Mouse (Mus musculus) adipocyte (in vitro differentiated cells): ENCODE measurements at regions not wholly inside any gene's neighbourhood (a gene's known extent, or its start where the extent isn't known, plus 50 kb on each side); places are given as distances from the start of the nearest gene placed in this dataset.
"Not testable (repeated sequence)": the region's sequence is repeated elsewhere in the genome, so short reads cannot be mapped to it uniquely, and the experiment has no call there.

Experiments used
- DNase-seq: peaks from one replicate; pipeline ENCODE4 v3.0.0-alpha.2; 2016; ENCODE audit warnings: low spot score

DNA sequence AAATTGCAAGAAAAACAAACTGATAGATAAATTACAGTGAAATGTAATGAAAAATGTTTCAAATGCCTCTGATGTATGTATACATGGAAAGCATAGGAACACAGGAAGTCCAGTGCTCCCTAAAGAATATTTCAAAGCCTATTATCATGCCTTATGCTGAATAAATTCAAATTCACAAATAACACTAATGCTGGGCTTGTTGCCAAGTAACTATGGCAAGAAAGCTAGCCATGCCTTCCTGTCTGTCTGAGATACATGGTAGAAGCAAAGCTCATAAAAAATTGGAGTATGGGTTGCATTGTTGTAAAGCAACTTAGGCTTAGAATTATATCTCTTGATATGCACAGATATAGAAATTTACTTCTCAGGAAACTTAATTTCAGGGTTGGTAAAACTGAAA lies 315.8 kb upstream of the Klf6 start:
- peak; percentile 24 for DNase-seq

DNA sequence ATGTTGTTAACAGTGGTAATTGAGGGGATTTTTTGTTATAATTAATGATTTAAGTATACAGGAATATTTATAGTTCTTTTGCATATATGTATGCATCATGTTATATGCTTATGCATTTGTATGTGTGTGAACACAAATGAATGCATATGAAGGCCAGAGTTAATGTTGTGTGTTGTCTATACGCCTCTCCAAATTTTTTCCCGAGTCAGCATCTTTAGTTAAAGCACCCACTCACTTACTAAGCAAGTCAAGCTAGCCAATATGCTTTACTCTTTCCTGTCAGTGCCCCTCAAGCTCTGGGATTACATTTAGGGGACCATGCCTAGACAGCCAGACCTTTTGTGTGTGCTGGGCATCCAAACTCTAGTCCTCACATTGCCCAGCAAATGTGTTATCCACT lies 315.3 kb upstream of the Klf6 start:
- no peak for DNase-seq

DNA sequence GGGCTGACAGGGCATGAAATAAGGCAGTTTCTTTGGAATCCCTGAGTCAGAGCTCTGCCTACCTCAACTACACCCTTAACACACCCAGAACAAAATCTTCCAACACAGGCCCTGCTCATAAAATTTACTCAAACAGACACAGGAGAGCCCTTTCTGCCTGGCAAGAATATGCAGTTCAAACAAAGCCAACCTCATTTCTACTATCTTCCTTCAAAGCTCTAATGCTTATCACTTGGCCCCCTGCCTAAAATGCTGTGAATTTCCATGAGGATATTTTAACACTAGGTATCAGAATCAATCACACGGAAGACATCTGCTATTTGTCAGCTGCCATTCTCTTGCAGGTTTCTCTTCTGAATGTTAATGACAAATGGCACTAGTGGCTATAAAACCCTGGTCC lies 314.3 kb upstream of the Klf6 start:
- no peak for DNase-seq

- no peak for DNase-seq
Observed at GRCm38 (mm10) chr13:5548768-5549167, 312.5 kb upstream of the Klf6 start.

GRCm38 (mm10) chr13:5549175-5549574 lies 312.1 kb upstream of the Klf6 start:
- DNase-seq, result no peak

DNA sequence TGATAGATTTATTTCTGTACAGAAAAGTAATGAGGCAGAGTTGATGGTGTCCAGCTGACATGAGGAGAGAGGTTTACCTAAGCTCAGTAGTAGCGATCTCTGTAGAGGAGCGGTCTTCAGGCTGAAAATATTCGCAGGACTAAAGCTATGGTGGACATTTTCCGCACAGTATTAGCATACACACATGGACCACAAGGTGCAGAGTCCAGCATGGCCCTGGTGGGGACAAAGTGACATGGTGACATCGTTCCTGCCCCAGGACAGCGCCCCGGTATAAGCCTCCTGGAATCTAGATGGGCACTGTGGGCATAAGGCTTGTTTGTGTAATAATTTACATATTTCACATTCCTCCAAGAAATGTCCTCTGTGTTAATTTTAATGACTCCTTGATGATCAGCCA lies 311.5 kb upstream of the Klf6 start:
- DNase-seq, result no peak

- no peak for DNase-seq
Observed at GRCm38 (mm10) chr13:5550354-5550753, 310.9 kb upstream of the Klf6 start.

DNA sequence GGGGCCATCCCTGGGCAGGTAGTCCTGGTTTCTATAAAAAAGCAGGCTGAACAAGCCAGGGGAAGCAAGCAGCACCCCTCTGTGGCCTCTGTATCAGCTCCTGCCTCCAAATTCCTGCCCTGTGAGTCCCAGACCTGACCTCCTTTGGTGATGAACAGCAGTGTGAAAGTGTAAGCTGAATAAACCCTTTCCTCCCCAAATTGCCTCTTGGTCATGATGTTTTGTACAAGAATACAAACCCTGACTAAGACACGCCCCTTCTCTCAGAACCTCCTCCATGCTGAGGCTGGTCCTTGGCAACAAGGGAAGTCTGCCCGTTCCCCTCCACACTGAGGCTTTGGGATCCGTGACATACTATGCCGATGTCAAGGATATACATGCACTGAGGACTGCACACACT lies 310.2 kb upstream of the Klf6 start:
- no peak for DNase-seq

GRCm38 (mm10) chr13:5553461-5553860 lies 307.8 kb upstream of the Klf6 start:
- DNase-seq, result no peak

DNA sequence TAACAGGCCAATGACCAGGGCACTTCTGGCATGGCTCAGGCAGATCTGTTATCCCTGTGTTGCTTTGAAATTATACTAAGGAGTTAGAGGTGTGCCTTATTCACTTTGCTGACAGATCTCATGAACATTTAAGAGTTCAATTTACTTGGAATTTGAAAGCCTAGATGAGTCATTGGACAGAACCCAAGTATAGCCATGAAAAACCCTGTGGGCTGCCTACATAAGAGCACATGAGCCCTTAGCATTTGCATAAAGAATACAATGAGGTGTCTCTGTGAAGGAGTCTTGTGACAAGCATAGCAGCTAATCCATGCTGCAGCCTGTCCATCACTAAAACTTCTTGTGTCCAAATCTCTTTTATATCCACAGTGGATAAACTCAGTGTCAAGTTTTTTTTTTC lies 303.2 kb upstream of the Klf6 start:
- no peak for DNase-seq

DNA sequence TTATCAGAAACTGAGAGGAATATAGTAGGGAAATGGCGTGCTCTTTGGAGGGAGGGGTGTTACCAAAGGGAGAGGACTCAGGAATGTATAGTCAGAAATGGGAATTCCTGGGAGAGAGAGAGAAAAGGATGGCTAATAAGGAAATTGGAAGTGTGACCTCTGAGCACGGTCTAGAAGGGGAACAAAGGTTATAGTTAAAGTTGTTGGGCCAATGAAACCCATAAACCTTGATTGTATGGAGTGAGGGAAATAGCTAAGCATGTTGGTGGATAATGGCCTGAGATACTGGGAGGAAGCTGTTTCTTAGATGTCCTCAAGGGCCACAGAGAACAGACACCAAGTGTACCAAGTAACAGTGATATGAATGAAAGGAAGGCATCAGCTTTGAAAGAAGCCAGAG lies 294.8 kb upstream of the Klf6 start:
- DNase-seq, result no peak

GRCm38 (mm10) chr13:5566896-5567295 lies 294.4 kb upstream of the Klf6 start:
- peak; percentile 91 for DNase-seq

DNA sequence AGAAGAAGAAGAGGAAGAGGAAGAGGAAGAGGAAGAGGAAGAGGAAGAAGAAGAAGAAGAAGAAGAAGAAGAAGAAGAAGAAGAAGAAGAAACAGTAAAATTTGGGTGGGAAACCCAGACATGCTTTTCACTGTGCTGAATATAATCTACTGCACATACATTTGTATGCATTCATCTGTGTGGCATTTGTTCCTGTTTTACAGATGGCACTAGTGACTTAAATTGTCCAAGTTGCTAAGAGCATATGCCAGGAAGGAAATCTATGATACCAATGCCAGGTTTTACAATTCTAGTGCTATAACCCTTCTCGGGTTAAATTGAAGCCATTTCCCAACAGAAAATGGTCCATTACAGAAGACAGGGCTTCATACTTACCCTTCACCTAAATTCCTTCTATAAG lies 291.7 kb upstream of the Klf6 start:
- DNase-seq, result no peak

DNA sequence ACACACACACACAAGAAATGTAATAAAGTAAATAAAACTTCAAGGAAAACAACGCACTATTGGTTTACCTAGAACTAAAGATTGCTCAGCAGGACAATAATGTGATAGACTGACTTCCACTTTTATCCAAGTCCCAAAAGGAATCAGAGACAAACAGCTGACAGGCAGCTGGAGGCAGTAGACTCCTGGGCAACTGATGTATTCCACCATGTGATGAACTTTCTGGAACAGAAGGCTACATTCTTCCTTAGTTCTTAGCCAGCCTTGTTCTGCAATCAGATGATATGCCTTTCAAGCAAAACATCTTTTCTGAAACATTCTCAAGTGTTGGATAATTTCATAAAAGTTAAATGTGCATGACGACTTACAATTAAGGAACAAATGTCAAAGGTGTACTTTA lies 290.9 kb upstream of the Klf6 start:
- DNase-seq, result peak; percentile 55

GRCm38 (mm10) chr13:5576568-5576967 lies 284.7 kb upstream of the Klf6 start:
- DNase-seq, result no peak

- not testable (repeated sequence) for DNase-seq
Observed at GRCm38 (mm10) chr13:5583681-5584080, 277.6 kb upstream of the Klf6 start.

- no peak for DNase-seq
Observed at GRCm38 (mm10) chr13:5587196-5587595, 274.1 kb upstream of the Klf6 start.

GRCm38 (mm10) chr13:5591286-5591685 lies 270.0 kb upstream of the Klf6 start:
- no peak for DNase-seq

DNA sequence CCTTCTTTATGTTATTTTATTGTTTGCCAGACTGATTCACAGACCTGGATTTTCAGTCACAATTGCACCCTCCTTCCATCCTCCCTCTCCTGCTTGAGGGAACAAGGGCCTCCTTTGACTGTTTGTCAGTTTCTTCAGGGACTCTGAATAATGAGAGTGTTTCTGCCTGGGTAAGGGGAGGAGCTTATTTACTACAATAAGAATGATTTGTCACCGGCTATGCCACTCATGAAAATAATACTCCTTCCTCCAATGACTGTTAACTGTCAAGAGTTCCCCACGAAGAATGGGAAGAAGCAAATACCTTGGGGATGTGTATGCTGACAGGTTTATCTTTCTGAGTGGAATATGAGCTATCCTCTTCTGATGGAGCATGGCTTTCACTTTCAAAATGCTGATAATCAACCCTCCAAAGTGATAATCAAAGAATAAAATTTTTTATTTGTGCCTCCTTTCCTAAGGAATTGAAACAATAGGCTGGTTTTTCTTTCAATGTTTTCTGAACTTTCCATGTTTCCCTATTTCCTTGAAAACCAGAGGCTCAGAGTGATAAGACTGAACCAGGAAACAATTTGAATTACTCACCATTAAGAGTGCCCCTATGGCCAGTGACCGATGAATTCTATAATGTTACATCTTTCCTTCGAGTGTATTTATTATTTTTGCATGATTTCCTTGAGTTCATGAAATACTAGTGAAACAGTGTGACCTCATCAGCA lies 269.3 kb upstream of the Klf6 start:
- no peak for DNase-seq

DNA sequence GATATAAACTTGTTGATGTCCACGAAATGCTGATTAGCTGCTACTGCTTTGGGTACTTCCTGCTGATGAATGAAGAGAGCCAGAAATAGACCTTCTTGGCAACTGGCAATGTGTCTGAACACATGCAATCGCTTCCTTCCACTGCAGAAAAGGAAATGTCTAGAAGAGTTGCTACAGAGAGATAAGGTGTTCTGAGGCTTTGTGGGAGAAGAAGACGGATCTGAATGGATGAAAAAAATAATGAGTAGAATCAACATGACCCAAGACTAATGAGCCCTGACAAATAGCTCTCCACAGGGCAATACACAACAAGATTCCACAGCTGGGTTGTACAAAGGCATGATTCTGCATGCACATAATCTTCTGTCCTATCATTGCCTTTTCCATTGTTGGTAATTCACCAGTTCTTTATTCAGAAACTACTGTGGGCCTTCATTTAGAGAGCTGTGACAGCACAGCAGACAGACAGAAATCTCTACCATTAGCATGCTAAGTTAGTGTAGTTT lies 268.7 kb upstream of the Klf6 start:
- DNase-seq, result no peak

GRCm38 (mm10) chr13:5601648-5602047 lies 259.6 kb upstream of the Klf6 start:
- DNase-seq, result peak; percentile 14

DNA sequence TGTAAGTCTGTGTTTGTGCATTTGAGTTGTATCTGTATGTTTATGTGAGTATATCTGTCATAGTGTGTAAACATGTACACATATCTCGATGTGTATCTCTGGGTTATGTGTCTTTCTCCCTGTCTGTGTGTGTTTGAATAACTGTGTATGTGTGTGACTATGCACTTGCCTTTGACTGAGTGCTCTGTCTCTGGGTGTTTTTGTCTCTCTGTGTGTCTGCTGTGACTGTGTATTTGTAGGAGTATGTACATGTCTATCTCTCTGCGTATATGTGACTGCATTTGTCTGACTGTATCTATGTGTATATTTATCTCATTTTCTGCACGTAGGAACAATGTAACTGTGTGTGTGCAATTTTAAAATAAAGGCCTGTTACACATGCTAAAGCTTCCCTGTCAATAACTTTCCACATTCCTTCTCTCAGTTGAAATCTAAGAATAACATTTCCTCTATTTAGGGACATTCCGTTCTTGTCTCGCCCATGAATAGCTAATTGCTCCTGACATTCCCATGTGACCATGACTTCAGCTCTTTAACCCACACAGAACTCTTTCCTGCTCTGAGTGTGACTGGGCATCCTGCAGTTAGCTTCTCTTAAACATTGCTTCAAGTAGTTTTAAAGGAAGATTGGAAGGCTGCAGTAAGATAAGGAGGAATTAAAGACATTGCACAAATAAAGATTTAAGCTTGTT lies 257.2 kb upstream of the Klf6 start:
- DNase-seq, result peak; percentile 80

DNA sequence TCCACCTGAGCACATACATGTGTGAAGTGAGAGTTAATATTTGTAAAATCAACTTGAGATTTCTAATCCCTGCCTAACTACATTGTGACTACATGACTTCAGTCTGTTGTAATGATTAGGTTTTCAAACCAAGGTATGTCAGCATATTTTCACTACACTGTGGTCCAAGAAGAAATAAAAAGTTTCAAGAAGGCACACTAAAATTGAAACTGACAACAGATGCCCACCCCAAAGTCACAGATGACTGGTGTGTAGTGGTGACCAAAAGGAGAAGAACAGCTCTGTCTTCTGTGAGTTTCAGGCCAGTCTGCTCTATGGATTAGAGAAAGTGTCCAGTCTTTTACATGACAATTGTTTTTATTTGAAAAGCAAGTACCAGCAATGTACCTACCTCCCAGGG lies 255.9 kb upstream of the Klf6 start:
- no peak for DNase-seq

- DNase-seq, result no peak
Observed at GRCm38 (mm10) chr13:5607462-5607861, 253.8 kb upstream of the Klf6 start.
